Mouse (Mus musculus) lung, adult 2 months (tissue): ENCODE data around the gene Tlcd1.

Experiments
- CTCF ChIP-seq: fragments of 200-500 bp; IDR thresholded peaks from 2 replicates; pipeline ENCODE4 v1.5.1; 2011; ENCODE audit warnings: mild to moderate bottlenecking, low read length, control low read depth; ENCODE audit not compliant: insufficient read depth
- POLR2A ChIP-seq: fragments of 200-500 bp; IDR thresholded peaks from 2 replicates; pipeline ENCODE4 v1.6.1; 2011; ENCODE audit warnings: low read depth, mild to moderate bottlenecking, control low read depth, low read length, borderline replicate concordance; ENCODE audit errors: extremely low read depth

DNA sequence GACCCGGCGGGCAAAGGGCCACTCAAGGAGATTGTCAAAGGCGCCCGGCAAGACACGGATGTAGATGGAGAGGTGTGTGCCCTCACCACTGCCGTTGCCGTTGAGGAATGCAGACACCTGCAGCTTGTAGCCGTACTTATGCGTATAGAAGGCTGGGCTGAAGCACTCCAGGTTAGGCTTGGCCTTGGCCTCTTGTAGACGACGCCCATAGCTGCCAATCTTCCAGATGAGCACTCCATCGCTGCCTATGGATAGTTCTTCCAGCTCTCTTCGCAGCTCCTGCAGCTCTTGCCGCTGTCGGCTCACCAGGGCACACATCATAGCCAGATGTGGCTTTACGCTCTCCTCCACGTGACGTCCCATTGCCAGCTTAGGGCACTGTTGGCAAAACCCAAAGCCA, 16.3 kb upstream of the Tlcd1 start:
- TF ChIP-seq CTCF (no peak), POLR2A (no peak)
